Mouse (Mus musculus) adrenal gland, adult 2 months (tissue): ENCODE measurements around the gene Tmem132b. TPM values are rescaled to one million over a fixed set of nuclear protein-coding genes. Genes with fewer than 3 reads are reported as not detected.

Experiments used
- DNase-seq: peaks from one replicate; pipeline ENCODE4 v3.0.0; 2021
- polyA plus RNA-seq: library from polyadenylated mRNA; depleted of rRNA; stranded (reverse); fragments of >200 nt; gene quantifications from 2 replicates; pipeline ENCODE4 v1.2.3, GENCODE M21; 2012; rRNA removed
- total RNA-seq, 2 experiments: library from RNA; stranded (reverse); gene quantifications; 2 replicates each; pipeline ENCODE4 v1.2.3; 2021

Tmem132b gene
- total and polyA plus RNA-seq, 3 experiments: 0.26 to 1.7 (median 1.5) TPM

DNA sequence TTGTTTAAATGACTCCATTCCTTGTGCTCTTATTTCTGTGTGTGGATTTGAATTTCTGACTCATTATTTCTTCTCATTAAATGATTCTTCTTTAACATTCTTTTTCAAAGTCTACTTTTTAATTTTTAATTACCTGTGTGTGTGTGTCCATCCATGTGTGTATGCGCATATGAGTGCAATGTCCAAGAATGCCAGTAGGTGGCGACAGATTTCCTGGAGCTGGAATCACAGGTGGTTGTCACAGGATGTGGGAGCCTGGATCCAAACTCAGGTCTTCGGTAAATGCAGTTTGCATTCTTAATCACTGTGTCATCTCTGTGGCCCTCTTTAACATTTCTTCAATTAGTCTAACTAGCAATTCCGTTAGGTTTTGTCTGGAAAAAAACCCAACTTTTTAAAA lies 240.7 kb downstream of the Tmem132b start:
- no peak for DNase-seq

DNA sequence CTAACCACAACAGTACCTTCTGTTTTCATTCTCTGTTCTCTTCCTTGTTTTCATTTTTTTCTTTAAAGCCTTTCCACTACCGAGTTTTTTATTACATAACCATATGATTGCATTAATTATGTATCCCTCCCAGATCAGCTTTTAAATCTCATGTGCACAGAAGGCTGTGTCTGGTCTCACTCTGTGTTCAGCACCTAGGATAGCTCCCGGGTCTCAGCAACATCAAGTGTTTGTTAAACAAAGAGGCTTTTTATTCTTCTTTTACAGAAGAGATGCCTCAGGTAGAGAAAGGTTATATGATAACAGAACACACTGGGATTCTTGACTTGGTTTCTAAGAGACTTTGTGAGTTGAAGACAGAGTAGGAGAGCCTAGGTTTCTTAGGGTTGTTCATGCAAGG lies 241.2 kb downstream of the Tmem132b start:
- DNase-seq: no peak

- no peak for DNase-seq
Measured at GRCm38 (mm10) chr5:125780332-125780731, 248.8 kb downstream of the Tmem132b start.

- no peak for DNase-seq
Measured at GRCm38 (mm10) chr5:125792643-125793042, 261.1 kb downstream of the Tmem132b start.

- no peak for DNase-seq
Measured at GRCm38 (mm10) chr5:125794318-125794717, 262.7 kb downstream of the Tmem132b start.

DNA sequence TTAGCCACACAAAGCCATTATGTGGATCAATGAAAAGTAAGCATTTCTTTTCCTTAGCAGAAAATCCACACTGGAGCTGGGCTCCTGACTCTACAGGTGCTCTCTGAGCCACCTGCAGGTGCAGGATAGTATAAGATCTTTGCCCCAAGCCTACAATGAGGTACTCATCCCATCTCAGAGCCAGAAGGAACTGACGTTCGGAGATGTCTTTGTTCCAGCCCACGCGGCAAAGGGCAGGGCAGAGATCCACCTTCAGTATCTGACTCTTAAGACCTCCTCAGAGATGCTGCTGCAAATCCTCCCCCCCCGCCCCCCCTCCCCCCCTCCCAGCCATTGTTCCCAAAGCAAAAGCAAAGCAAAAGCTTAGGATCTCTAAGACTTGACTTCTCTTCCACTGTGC lies 268.0 kb downstream of the Tmem132b start:
- no peak for DNase-seq

- no peak for DNase-seq
Measured at GRCm38 (mm10) chr5:125800025-125800424, 268.5 kb downstream of the Tmem132b start.

GRCm38 (mm10) chr5:125802801-125803200 lies 271.2 kb downstream of the Tmem132b start:
- no peak for DNase-seq

DNA sequence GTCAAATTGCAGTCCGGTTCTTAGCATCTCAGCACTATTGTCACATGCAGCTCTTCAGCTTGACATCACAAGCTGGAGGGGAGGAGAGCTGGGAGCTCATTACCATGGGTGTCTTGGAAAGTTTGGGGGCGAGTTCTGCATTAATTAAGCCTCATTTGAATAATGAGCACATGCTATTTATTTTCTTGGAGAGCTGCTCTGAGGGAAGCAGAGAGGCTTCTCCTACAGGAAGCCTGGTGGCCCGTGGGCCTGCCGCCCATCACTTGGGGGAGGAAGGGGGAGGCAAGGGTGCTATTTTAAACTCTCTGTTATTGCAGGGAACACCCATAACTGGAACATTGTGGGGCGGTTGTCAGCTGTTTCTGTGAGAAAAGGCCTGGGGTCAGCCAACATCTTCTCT lies 273.8 kb downstream of the Tmem132b start:
- no peak for DNase-seq

DNA sequence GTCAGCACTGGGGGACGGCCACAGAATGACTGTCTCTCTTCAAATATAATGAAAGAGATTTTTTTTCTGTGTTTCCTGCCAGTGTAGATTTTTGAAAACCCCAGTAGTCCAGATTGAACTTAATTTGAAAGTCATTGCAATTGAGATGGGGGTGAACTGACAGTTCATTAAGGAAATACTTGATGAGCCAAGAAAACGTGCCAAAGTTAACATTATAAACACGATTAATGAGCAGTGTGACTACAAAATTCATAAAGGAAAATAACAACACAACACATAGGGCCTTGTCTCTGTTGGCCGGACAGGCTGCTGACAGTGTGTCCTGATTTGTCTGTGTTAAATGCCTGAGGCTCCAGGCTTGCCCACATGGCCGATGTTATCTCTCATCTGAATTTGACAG lies 276.3 kb downstream of the Tmem132b start:
- no peak for DNase-seq

GRCm38 (mm10) chr5:125829342-125829741 lies 297.8 kb downstream of the Tmem132b start:
- DNase-seq: no peak

- DNase-seq: no peak
Measured at GRCm38 (mm10) chr5:125835890-125836289, 304.3 kb downstream of the Tmem132b start.

GRCm38 (mm10) chr5:125836761-125837160 lies 305.2 kb downstream of the Tmem132b start:
- DNase-seq: no peak

Other genes starting within 250 kb of the Tmem132b start
- 1,000 to 10,000 TPM; 2,436 to 2,553 TPM for gene Scarb1, start 190.7 kb upstream of the Tmem132b start, total RNA-seq
- 2,348 and 2,822 TPM in 2 replicates for gene Scarb1, start 190.7 kb upstream of the Tmem132b start, polyA plus RNA-seq
- under 1 TPM; 0.23 to 0.24 TPM for gene Gm10382, start 142.5 kb upstream of the Tmem132b start, total RNA-seq
- 0.26 and 0.50 TPM in 2 replicates for gene Gm10382, start 142.5 kb upstream of the Tmem132b start, polyA plus RNA-seq
- 1,000 to 10,000 TPM; 1,333 to 2,925 TPM for gene Ubc, start 141.6 kb upstream of the Tmem132b start, total RNA-seq
- gene Ubc, start 141.6 kb upstream of the Tmem132b start, polyA plus RNA-seq: 634 and 889 TPM in 2 replicates
- gene Dhx37, start 97.7 kb upstream of the Tmem132b start, total RNA-seq: 10 to 100 TPM; 19.2 to 19.6 TPM
- gene Dhx37, start 97.7 kb upstream of the Tmem132b start, polyA plus RNA-seq: 26.0 and 53.9 TPM in 2 replicates
- gene Bri3bp, start 90.2 kb upstream of the Tmem132b start, total RNA-seq: 10 to 100 TPM; 25.3 to 28.7 TPM
- gene Bri3bp, start 90.2 kb upstream of the Tmem132b start, polyA plus RNA-seq: 11.0 and 22.1 TPM in 2 replicates
- 100 to 1,000 TPM in 1 of 2 experiments, 10 to 100 TPM in 1; 89.4 to 106 TPM for gene Aacs, start 56.0 kb upstream of the Tmem132b start, total RNA-seq
- gene Aacs, start 56.0 kb upstream of the Tmem132b start, polyA plus RNA-seq: 199 and 221 TPM in 2 replicates